Mouse (Mus musculus): ENCODE data around the gene Dbndd1.

DNA sequence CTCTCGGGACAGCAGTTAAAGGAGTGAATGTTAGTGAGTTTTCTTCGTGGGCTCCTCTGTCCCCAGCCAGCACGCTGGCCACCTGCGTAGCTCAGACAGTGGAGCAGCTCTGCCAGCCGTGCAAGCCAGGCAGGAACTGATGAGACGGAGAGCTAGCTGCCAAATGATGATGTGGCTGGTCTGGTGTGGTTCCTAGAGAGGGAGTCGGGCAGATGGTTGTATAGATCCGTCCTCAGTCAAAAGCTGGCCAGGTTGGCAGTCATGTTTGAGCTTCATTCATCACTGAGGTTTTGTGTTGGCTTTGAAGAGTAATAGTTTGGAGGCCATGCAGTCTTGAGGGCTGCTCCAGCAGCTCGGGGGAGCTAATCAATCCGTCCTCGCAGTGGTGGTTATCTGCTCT lies 16.3 kb downstream of the Dbndd1 start:
- TF ChIP-seq POLR2A (IDR thresholded peaks at IDR 0.05; ENCODE audit: borderline replicate concordance, low read depth, low read length) (no peak), CTCF (IDR thresholded peaks at IDR 0.05; ENCODE audit: low read depth, low read length) (no peak)
